Mouse (Mus musculus) cortical plate, adult 2 months (tissue): ENCODE measurements around the gene Pbld1.

Experiments
- CTCF ChIP-seq: fragments of 200-500 bp; IDR thresholded peaks from 2 replicates; pipeline ENCODE4 v1.5.1; 2011; ENCODE audit warnings: mild to moderate bottlenecking, control low read depth, low read length; ENCODE audit not compliant: insufficient read depth; ENCODE audit errors: extremely low read depth
- POLR2A ChIP-seq: fragments of 200-500 bp; IDR thresholded peaks from 2 replicates; pipeline ENCODE4 v1.6.1; 2011; ENCODE audit warnings: mild to moderate bottlenecking, low read length, control low read depth; ENCODE audit not compliant: insufficient read depth; ENCODE audit errors: extremely low read depth

GRCm38 (mm10) chr10:63064516-63064915, 4.6 kb downstream of the Pbld1 start:
- TF ChIP-seq CTCF (no peak), POLR2A (no peak)
